Mouse (Mus musculus) cerebellum, adult 2 months (tissue): Measurements from ENCODE around the gene Ppfibp1.

Source experiments
- CTCF ChIP-seq: fragments of 200-500 bp; IDR thresholded peaks from 2 replicates; pipeline ENCODE4 v1.5.1; 2011; ENCODE audit warnings: low read depth, mild to moderate bottlenecking, control low read depth, low read length, moderate library complexity, borderline replicate concordance; ENCODE audit not compliant: insufficient read depth
- POLR2A ChIP-seq: fragments of 200-500 bp; IDR thresholded peaks from 2 replicates; pipeline ENCODE4 v1.6.1; 2011; ENCODE audit warnings: low read length, control low read depth, borderline replicate concordance; ENCODE audit not compliant: insufficient read depth

DNA sequence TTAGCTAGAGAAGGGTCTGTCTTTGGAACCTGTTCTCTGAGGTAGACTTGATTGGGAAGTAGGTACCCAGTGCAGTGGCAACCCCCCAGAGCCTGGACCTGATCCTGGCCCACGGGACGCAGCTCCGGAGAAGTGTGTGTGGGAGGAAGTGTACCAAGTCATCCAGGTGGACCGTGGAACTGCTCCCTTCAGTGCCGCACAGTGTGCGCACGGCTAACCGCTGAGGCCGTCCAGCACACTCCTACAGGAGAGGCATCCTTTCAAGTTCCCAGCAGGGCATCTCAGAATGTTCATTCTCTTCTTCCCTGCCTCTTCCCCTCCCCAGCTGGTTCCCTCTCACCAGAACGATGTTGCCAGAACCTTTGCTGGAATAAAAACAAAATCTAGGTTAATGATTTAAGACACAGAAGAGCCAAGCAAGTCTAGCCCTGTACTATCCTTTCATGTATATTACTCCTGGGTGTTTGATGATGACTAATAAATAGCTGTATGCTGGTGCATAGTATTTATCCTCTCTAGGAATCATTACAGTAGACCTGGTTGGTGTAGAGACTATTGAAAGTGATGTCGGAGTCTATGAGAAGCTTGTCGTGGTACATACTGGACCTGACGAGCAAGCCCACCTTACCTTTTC lies 77.0 kb downstream of the Ppfibp1 start:
- TF ChIP-seq CTCF (no peak), POLR2A (no peak)
